Mouse (Mus musculus) kidney, postnatal 14 days (tissue): ENCODE results near the gene Olfr448.
A peak's percentile ranks its signal among the peaks of the same experiment; 100 is the strongest.

ENCODE experiments used
- DNase-seq: peaks from one replicate; pipeline ENCODE4 v3.0.0; 2022; ENCODE audit warnings: mixed read lengths

Gene Olfr448

GRCm38 (mm10) chr6:42890141-42890540 lies at the start of gene Olfr448:
TSS of gene Olfr448 (plus strand) at chr6:42890441.
- DNase-seq, result no peak

- peak; percentile 61 for DNase-seq
These were observed 29.9 kb upstream of the Olfr448 start for GRCm38 (mm10) chr6:42860222-42860819.

- DNase-seq, result no peak
These were observed 20.5 kb upstream of the Olfr448 start for GRCm38 (mm10) chr6:42869695-42870094.

GRCm38 (mm10) chr6:42876323-42876722 lies 13.9 kb upstream of the Olfr448 start:
- no peak for DNase-seq

- DNase-seq, result no peak
These were observed 10.1 kb downstream of the Olfr448 start for GRCm38 (mm10) chr6:42900345-42900744.

- no peak for DNase-seq
These were observed 18.3 kb downstream of the Olfr448 start, which contains the start of gene Olfr447 for GRCm38 (mm10) chr6:42908578-42908977. TSS of gene Olfr447 (plus strand) at chr6:42908878.

GRCm38 (mm10) chr6:42921077-42921476 lies 30.8 kb downstream of the Olfr448 start, which contains the start of gene Olfr446:
TSS of gene Olfr446 (plus strand) at chr6:42921377.
- no peak for DNase-seq
